11 mouse cellular contexts compared by ENCODE assay signal in genomic region chr13:105047377-105047776, GRCm38 (mm10). TPM values are rescaled to one million over a fixed set of nuclear protein-coding genes. Genes with fewer than 3 reads are reported as not detected.
A peak's percentile ranks its signal among the peaks of the same experiment; 100 is the strongest.
DNase-seq lines count a peak whose midpoint lies in the region; ATAC-seq and TF ChIP-seq lines count a peak whose summit lies in the region.
"Had no signal": no experiment of that assay in that cellular context is flagged by ENCODE, and none has a peak within 500 bp of the region (broad histone marks: within the 10 kb centered on the region; RNA-seq: fewer than 3 reads in every experiment).

No protein-coding gene starts in this region.

- H3K9ac ChIP-seq in heart, embryonic 15.5 days, result no peak overlapping the region
- no peak overlapping the region for H3K9ac ChIP-seq in liver, postnatal 0 days (replicated peaks)
- H3K9ac ChIP-seq: hindbrain, embryonic 15.5 days; neural tube, embryonic 15.5 days had no signal

- peak overlapping the region; percentile 7; the same call in 1 of the 2 replicates for H3K4me3 ChIP-seq in heart, embryonic 15.5 days
- H3K4me3 ChIP-seq in liver, postnatal 0 days (ENCODE audit: low read depth, low read length), result peak overlapping the region; percentile 24; the same call in 1 of the 2 replicates
- H3K4me3 ChIP-seq: hindbrain, embryonic 15.5 days; neural tube, embryonic 15.5 days had no signal

- 0 out of 2 replicates have a peak, but pooled peaks cover 8% of the 10 kb centered on the region for H3K4me1 ChIP-seq in heart, embryonic 15.5 days (replicated peaks)
- H3K4me1 ChIP-seq in liver, postnatal 0 days (ENCODE audit: insufficient read depth), result no peaks in the 10 kb centered on the region

- ATAC-seq in heart, embryonic 15.5 days (replicated peaks; ENCODE audit: insufficient number of reproducible peaks, insufficient read depth, low FRiP score, low read depth), result no peak; the same call in 1 of the 2 replicates
- 0 out of 2 replicates have a peak, but pooled peaks have one; percentile 17 for ATAC-seq in liver, postnatal 0 days

- peak overlapping the region; percentile 37 for H3K4me2 ChIP-seq in heart, embryonic 15.5 days
- peak overlapping the region; percentile 46 for H3K4me2 ChIP-seq in liver, postnatal 0 days (ENCODE audit: low read depth, low read length)
- H3K4me2 ChIP-seq: hindbrain, embryonic 15.5 days; neural tube, embryonic 15.5 days had no signal

- no peak for DNase-seq in heart, adult 9 months (ENCODE audit: low spot score in 2 of 2)
- peak; percentile 22 for DNase-seq in MEL-GATA-1-ER (ENCODE audit: extremely low read depth, low read depth)
- peak; percentile 64 for DNase-seq in cerebellum, adult 9-10 months
- DNase-seq in liver, postnatal 0 days, result peak; percentile 17
- DNase-seq in thymus, adult 18-20 months, result no peak
- no peak for DNase-seq in adrenal gland, postnatal 14 days
- DNase-seq: spleen, adult 18-20 months had no signal

- TF ChIP-seq CTCF in liver, postnatal 0 days (IDR thresholded peaks at IDR 0.05; ENCODE audit: low read depth), result no peak

- no peaks in the 10 kb centered on the region for H3K9me3 ChIP-seq in heart, embryonic 15.5 days (replicated peaks)
- no peaks in the 10 kb centered on the region for H3K9me3 ChIP-seq in liver, postnatal 0 days (ENCODE audit: low read length)
- H3K9me3 ChIP-seq: hindbrain, embryonic 15.5 days; neural tube, embryonic 15.5 days had no signal

- peak overlapping the region; percentile 20; the same call in 1 of the 2 replicates for H3K27ac ChIP-seq in heart, embryonic 15.5 days
- H3K27ac ChIP-seq in liver, postnatal 0 days (ENCODE audit: low read depth), result peak overlapping the region; percentile 30; the same call in 1 of the 2 replicates
- H3K27ac ChIP-seq: hindbrain, embryonic 15.5 days; neural tube, embryonic 15.5 days had no signal

- H3K36me3 ChIP-seq in heart, embryonic 15.5 days, result no peaks in the 10 kb centered on the region
- H3K36me3 ChIP-seq in liver, postnatal 0 days (replicated peaks; ENCODE audit: insufficient read depth, low read length), result no peaks in the 10 kb centered on the region
- H3K36me3 ChIP-seq: hindbrain, embryonic 15.5 days; neural tube, embryonic 15.5 days had no signal

- H3K27me3 ChIP-seq in heart, embryonic 15.5 days, result no peaks in the 10 kb centered on the region
- H3K27me3 ChIP-seq in liver, postnatal 0 days (ENCODE audit: insufficient read depth, low read length), result peaks cover 4% of the 10 kb centered on the region; the same call in 1 of the 2 replicates
- H3K27me3 ChIP-seq: hindbrain, embryonic 15.5 days; neural tube, embryonic 15.5 days had no signal

- no peak for TF ChIP-seq EP300 in liver, postnatal 0 days (IDR thresholded peaks at IDR 0.05; ENCODE audit: low read depth)

- 41% methylated on average over 9 of the region's 9 CpGs for WGBS in heart, embryonic 15.5 days
- WGBS in liver, postnatal 0 days (ENCODE audit: insufficient replicate concordance), result 23% methylated on average over 9 of the region's 9 CpGs

RNA-seq across cellular contexts. Expression of gene Rgs7bp, which starts 7.4 kb away (rescaled TPM):
- polyA plus RNA-seq in heart, embryonic 15.5 days (2015; fragmentation: Nextera tagmentation; extraction: Ambion mirVana), result 2.7 and 3.2 TPM in 2 replicates
- polyA plus RNA-seq in liver, postnatal 0 days (2015; fragmentation: Nextera tagmentation; extraction: Ambion mirVana), result 0.45 and 0.58 TPM in 2 replicates
- 1.3 and 1.8 TPM in 2 replicates for total RNA-seq in adrenal gland, postnatal 14 days (2021)

RNA-seq across cellular contexts. Expression of gene 4933425L06Rik, which starts 34.5 kb away (rescaled TPM):
- not detected in 2 replicates for polyA plus RNA-seq in heart, embryonic 15.5 days (2015; fragmentation: Nextera tagmentation; extraction: Ambion mirVana)
- not detected in 2 replicates for polyA plus RNA-seq in liver, postnatal 0 days (2015; fragmentation: Nextera tagmentation; extraction: Ambion mirVana)
- not detected in 2 replicates for total RNA-seq in adrenal gland, postnatal 14 days (2021)
- total RNA-seq: left cerebral cortex, adult 18-20 months had no signal
- polyA plus RNA-seq: hindbrain, embryonic 15.5 days; neural tube, embryonic 15.5 days had no signal

Comparison
In these comparisons a context has a peak if more than half of its experiments do, and no peak if none do; other contexts are left out.
1. DNase-seq: peak in MEL-GATA-1-ER (single experiment), cerebellum, adult 9-10 months (single experiment) and liver, postnatal 0 days (single experiment); none in heart, adult 9 months (0 of 2), thymus, adult 18-20 months (0 of 2) and adrenal gland, postnatal 14 days (single experiment).